Mouse (Mus musculus) embryonic facial prominence, embryonic 15.5 days (tissue): ENCODE results near the gene Lcor. TPM values are rescaled to one million over a fixed set of nuclear protein-coding genes. Genes with fewer than 3 reads are reported as not detected.

Experiments used
- ATAC-seq: fragments of 200-750 bp; cut with Nextera tagmentation; 2 replicates; pipeline ENCODE4 v1.8.0; 2017; ENCODE audit warnings: low read depth, moderate TSS enrichment; ENCODE audit not compliant: insufficient number of reproducible peaks, low FRiP score, low TSS enrichment
- H3K27ac ChIP-seq: fragments of 300-500 bp; sonication (generic); replicated peaks from 2 replicates; pipeline ENCODE4 v1.5.1; 2015; ENCODE audit warnings: mild to moderate bottlenecking, inconsistent platforms
- H3K27me3 ChIP-seq: fragments of 300-500 bp; sonication (generic); 2 replicates; pipeline ENCODE4 v1.6.1; 2015; ENCODE audit warnings: inconsistent platforms
- H3K36me3 ChIP-seq: fragments of 300-500 bp; sonication (generic); 2 replicates; pipeline ENCODE4 v1.6.1; 2015; ENCODE audit warnings: mild to moderate bottlenecking, inconsistent platforms
- H3K4me1 ChIP-seq: fragments of 300-500 bp; sonication (generic); 2 replicates; pipeline ENCODE4 v1.6.1; 2015; ENCODE audit warnings: inconsistent platforms
- H3K4me2 ChIP-seq: fragments of 300-500 bp; sonication (generic); replicated peaks from 2 replicates; pipeline ENCODE4 v1.6.1; 2015; ENCODE audit warnings: mild to moderate bottlenecking, inconsistent platforms
- H3K4me3 ChIP-seq: fragments of 300-500 bp; sonication (generic); replicated peaks from 2 replicates; pipeline ENCODE4 v1.5.1; 2015; ENCODE audit warnings: mild to moderate bottlenecking, inconsistent platforms
- H3K9ac ChIP-seq: fragments of 300-500 bp; sonication (generic); 2 replicates; pipeline ENCODE4 v1.6.1; 2015; ENCODE audit warnings: inconsistent platforms
- H3K9me3 ChIP-seq: fragments of 300-500 bp; sonication (generic); replicated peaks from 2 replicates; pipeline ENCODE4 v1.6.1; 2016; ENCODE audit warnings: inconsistent platforms
- WGBS: fragments of 180-500 bp; shearing (Covaris S2); methylation state at CpG from one replicate; pipeline ENCODE4 v1.1.7; 2015; 5-methylcytosine and 5-hydroxymethylcytosine counted together
- polyA plus RNA-seq: library from polyadenylated mRNA; unstranded; fragments of >200 nt; fragmentation: Nextera tagmentation; extraction: Ambion mirVana; gene quantifications from 2 replicates; pipeline ENCODE4 v1.2.1, GENCODE M21; 2015

Gene Lcor
- 9.6 and 10.0 TPM in 2 replicates for polyA plus RNA-seq

DNA sequence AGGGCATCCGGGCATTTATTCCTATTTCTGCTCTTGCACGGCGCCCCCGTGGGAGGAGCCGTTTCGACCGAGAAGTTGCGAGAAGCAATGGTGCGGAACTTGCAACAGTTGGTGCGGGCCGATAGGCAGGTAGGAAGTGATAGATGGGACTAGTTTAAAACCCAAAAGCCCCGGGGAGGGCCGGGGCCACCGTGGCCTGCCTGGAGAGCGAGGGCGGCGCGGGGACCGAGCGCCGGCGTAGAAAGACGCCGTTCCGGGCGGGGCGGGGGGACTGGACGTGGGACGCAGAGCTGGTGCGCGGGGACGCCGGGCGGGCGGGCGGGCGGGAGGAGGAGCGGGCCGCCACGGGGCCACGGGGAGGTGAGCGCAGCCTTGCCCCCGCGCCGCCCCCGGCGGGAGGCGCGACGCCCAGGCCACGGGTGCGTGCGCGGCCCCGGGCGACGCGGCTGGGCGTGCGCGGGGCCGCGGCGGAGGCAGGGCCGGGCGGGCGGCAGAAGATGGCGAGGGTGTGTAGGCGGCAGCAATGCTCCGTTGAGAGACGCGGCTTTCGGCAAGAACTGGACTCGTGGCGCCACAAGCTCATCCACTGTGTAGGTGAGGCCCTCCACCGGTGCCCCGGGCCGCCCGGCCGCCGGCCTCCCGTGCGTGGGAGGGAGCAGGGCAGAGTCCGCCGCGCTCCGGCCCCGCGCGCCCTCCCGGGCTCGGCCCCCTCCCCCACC, at the start of gene Lcor:
Gene Lcor, plus strand, starts transcription at position 448 of the 719 bp plus-strand sequence.
- peak; percentile 94 for ATAC-seq
- no peaks in the 10 kb centered on the region for H3K9me3 ChIP-seq
- peak within 1 kb of the TSS; percentile 99 for H3K27ac ChIP-seq
- peak within 1 kb of the TSS; percentile 74 for H3K9ac ChIP-seq
- WGBS, result under 1% methylated on average over 58 of the region's 92 CpGs
- no peaks in the 10 kb centered on the region for H3K36me3 ChIP-seq
- H3K4me2 ChIP-seq, result peak within 1 kb of the TSS; percentile 81
- no peaks in the 10 kb centered on the region for H3K27me3 ChIP-seq
- peaks cover 10% of the 10 kb centered on the region; the same call in 1 of the 2 replicates for H3K4me1 ChIP-seq
- H3K4me3 ChIP-seq, result peak within 1 kb of the TSS; percentile 91

DNA sequence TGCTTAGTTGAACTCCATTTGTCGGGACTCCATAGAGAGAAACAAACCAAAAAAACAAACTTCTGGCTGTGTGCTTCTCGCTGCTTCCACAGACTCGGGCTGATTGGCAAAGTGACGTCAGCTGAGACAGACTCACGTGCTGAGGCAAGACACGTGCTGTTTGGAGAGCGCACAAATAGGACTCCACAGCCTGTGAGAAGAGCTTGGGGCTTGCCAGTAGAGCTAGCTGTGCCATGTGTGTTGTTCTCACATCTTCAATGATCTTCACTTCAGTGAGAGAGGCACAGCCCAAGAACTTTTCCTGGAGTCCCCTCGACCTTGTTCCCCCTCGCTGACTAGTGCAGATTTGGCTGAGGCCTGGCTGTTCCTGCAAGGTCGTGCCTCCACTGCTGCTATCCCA, 47.1 kb upstream of the Lcor start:
- H3K4me1 ChIP-seq, result no peaks in the 10 kb centered on the region
- WGBS, result 85% methylated on average over 10 of the region's 10 CpGs
- H3K9me3 ChIP-seq, result no peaks in the 10 kb centered on the region
- ATAC-seq, result no peak
- no peak overlapping the region for H3K4me3 ChIP-seq
- H3K27me3 ChIP-seq, result no peaks in the 10 kb centered on the region
- no peak overlapping the region for H3K27ac ChIP-seq
- H3K36me3 ChIP-seq, result no peaks in the 10 kb centered on the region
- no peak overlapping the region for H3K9ac ChIP-seq
- no peak overlapping the region for H3K4me2 ChIP-seq

DNA sequence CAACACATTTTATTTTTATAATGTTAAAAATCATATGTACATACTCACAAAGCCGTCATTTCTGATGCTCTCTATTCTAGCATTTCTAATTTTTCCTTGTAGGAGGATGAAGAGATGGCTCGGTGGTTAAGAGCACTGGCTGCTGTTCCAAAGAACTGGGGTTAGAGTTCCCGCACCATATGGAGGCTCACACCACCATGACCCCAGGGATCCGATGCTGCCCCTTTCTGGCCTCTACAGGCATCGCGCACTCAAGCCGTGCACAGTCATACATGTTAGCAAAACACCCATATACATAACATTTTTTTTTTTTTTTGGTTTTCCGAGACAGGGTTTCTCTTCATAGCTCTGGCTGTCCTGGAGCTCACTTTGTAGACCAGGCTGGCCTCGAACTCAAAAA, 46.0 kb upstream of the Lcor start:
- 88% methylated on average over 9 of the region's 9 CpGs for WGBS
- Histone ChIP-seq H3K4me1 (no peaks in the 10 kb centered on the region), H3K9ac (no peak overlapping the region), H3K27me3 (peaks cover 5% of the 10 kb centered on the region; the same call in 1 of the 2 replicates), H3K9me3 (no peaks in the 10 kb centered on the region), H3K27ac (no peak overlapping the region), H3K4me3 (no peak overlapping the region), H3K4me2 (no peak overlapping the region), H3K36me3 (no peaks in the 10 kb centered on the region)
- no peak for ATAC-seq

DNA sequence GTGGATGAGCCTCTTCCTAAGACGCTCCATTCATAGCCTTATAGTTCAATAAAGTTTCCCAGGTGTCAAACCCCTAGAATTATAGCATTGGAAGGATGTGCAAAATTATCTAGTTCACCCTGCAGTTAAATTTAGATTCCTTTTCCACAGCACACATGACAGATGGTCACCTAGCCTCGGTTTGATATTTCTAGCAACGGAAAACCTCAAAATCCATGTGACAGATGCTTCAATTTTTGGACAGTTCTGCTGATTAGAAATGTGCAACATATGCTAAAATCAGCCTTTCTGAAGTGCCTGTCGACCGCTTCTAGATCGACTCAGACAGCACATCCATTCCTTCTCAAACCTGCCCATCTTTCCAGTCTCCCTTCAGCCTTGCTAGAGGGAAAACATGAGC, 43.5 kb upstream of the Lcor start:
- Histone ChIP-seq H3K9me3 (no peaks in the 10 kb centered on the region), H3K4me1 (0 out of 2 replicates have a peak, but pooled peaks cover 5% of the 10 kb centered on the region), H3K4me3 (no peak overlapping the region), H3K27me3 (peaks cover 11% of the 10 kb centered on the region; the same call in 1 of the 2 replicates), H3K9ac (no peak overlapping the region), H3K27ac (no peak overlapping the region), H3K36me3 (no peaks in the 10 kb centered on the region), H3K4me2 (no peak overlapping the region)
- no peak for ATAC-seq
- 74% methylated on average over 6 of the region's 6 CpGs for WGBS

DNA sequence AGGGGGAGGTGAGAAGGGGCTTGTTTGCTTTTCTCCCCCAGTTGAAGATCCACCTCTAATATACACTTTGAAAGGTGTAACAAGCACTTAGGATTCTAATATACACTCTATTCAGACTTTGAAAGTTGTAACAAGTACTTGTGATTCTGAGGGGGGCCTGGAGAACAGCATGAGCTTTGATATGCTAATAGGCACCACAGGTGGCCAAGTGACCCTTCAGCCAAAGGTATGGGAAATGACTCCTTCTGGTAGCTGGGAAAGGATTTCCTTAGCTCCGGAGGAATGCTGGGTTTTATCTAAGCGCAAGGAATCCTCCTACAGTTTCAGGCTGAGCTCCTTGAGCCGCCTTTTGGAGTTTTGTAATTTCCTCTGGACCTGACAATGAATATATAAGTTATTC, 41.0 kb upstream of the Lcor start:
- no peaks in the 10 kb centered on the region for H3K9me3 ChIP-seq
- WGBS, result 26% methylated on average over 3 of the region's 3 CpGs
- peaks cover 11% of the 10 kb centered on the region; the same call in 1 of the 2 replicates for H3K27me3 ChIP-seq
- H3K4me3 ChIP-seq, result no peak overlapping the region
- 0 out of 2 replicates have a peak, but pooled peaks cover 5% of the 10 kb centered on the region for H3K4me1 ChIP-seq
- no peak overlapping the region for H3K27ac ChIP-seq
- no peak overlapping the region for H3K4me2 ChIP-seq
- H3K9ac ChIP-seq, result no peak overlapping the region
- no peak for ATAC-seq
- no peaks in the 10 kb centered on the region for H3K36me3 ChIP-seq

DNA sequence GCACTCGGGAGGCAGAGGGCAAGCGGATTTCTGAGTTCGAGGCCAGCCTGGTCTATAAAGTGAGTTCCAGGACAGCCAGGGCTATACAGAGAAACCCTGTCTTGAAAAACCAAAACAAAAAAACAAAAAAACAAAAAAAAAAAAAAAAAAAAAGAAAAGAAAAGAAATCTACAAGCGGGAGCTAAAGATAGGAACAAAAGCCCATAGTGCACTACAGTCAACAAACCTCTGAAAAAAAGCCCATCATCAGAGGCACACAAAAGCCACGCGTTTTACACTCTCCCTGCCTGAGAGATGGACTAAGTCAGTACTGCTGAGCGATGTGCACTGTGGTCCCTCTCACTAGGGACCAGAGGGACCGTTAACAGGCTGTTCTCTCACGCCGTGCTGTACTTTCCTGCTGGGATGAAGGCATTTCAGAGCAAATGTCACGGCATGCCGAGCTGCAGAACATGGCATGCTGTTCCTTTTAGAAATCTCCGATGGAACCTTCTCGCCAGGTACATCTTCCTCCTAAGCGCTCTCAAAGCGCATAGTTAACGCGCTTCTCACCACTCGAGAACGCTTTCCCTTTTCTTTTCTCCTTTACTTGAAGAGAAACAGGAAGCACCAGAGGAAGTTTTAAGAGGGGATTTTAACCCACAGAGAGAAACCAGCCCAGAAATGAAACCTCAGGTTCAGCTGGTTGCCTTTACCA, 40.4 kb upstream of the Lcor start:
- no peak overlapping the region for H3K9ac ChIP-seq
- H3K36me3 ChIP-seq, result no peaks in the 10 kb centered on the region
- no peak for ATAC-seq
- peak overlapping the region; percentile 51 for H3K4me2 ChIP-seq
- no peak overlapping the region for H3K27ac ChIP-seq
- H3K27me3 ChIP-seq, result peaks cover 11% of the 10 kb centered on the region; the same call in 1 of the 2 replicates
- 0 out of 2 replicates have a peak, but pooled peaks cover 5% of the 10 kb centered on the region for H3K4me1 ChIP-seq
- WGBS, result 20% methylated on average over 20 of the region's 20 CpGs
- H3K9me3 ChIP-seq, result no peaks in the 10 kb centered on the region
- peak overlapping the region; percentile 32 for H3K4me3 ChIP-seq

DNA sequence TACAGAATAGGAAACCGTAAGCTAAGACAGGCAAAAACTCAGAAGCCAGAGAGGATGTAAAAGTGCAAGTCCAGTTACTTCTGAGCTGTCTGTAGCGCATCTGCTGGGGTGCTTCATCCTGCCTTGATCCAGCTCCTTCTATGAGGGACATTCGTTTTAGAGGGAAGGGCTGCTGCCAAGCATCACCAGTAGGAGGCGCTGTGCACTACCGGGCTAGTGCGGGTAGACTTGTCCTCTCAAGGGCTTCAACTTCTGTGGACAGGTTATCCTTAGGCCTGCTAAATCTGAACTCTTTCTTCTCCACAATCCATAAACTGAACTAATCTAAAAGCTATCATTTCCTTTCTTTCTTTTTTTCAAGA, 39.8 kb upstream of the Lcor start:
- no peak overlapping the region for H3K27ac ChIP-seq
- H3K4me2 ChIP-seq, result peak overlapping the region; percentile 51
- 17% methylated on average over 6 of the region's 6 CpGs for WGBS
- 0 out of 2 replicates have a peak, but pooled peaks cover 5% of the 10 kb centered on the region for H3K4me1 ChIP-seq
- peak overlapping the region; percentile 32 for H3K4me3 ChIP-seq
- H3K36me3 ChIP-seq, result no peaks in the 10 kb centered on the region
- H3K9me3 ChIP-seq, result no peaks in the 10 kb centered on the region
- H3K27me3 ChIP-seq, result peaks cover 11% of the 10 kb centered on the region; the same call in 1 of the 2 replicates
- H3K9ac ChIP-seq, result no peak overlapping the region
- no peak for ATAC-seq

DNA sequence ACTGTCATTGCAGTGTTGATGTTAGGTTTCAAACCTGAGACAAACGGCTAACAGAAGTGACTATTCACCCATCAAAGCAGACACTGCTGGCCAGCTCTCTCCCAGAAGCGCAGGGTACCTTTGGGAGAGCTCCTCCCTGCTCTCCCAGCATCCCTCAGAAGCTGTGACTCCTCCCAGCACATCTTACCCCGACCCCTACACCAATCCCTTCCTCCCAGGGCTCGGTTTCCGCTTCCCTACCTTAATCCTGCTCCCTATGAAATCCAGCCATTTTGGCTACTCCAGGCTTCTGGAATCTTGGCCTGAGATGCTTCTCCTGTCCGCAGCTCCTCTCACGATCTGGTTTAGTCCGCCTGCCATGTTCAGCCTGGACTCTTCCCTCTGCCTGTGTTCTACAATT, 37.9 kb upstream of the Lcor start:
- Histone ChIP-seq H3K27me3 (peaks cover 11% of the 10 kb centered on the region; the same call in 1 of the 2 replicates), H3K4me1 (0 out of 2 replicates have a peak, but pooled peaks cover 5% of the 10 kb centered on the region), H3K9ac (no peak overlapping the region), H3K4me3 (no peak overlapping the region), H3K4me2 (no peak overlapping the region), H3K36me3 (no peaks in the 10 kb centered on the region), H3K27ac (no peak overlapping the region), H3K9me3 (no peaks in the 10 kb centered on the region)
- 67% methylated on average over 8 of the region's 8 CpGs for WGBS
- no peak for ATAC-seq

DNA sequence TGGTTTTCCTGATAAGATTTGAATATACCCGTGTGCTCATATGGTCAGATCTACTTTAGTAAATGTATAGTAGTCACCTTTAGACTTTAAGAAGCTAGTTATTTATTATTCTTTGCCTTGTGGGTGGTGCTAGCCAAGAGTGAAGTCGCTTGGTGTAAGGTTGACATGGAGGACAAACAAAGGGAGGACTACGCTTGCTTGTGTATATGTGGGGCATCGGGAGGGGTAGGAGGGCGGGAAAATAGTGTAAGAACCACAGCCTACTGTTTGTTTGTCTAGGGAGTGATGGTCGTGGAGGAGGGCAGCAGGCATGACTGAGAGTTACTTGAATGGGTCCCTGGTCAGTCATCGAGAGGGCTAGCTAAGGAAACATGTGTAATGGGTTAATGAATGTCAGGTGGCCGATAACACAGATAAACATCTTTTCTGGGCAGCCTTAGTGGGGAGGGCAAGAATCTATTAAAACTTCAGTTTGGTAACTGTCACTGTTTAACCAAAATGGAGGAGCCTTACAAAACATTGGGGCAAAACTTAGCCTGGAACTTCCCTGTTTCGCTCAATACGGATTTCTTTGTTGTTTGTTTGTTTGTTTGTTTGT, 37.3 kb upstream of the Lcor start:
- H3K36me3 ChIP-seq, result no peaks in the 10 kb centered on the region
- peaks cover 11% of the 10 kb centered on the region; the same call in 1 of the 2 replicates for H3K27me3 ChIP-seq
- H3K4me1 ChIP-seq, result 0 out of 2 replicates have a peak, but pooled peaks cover 5% of the 10 kb centered on the region
- H3K9ac ChIP-seq, result no peak overlapping the region
- WGBS, result 53% methylated on average over 10 of the region's 10 CpGs
- no peak for ATAC-seq
- H3K9me3 ChIP-seq, result no peaks in the 10 kb centered on the region
- no peak overlapping the region for H3K27ac ChIP-seq
- H3K4me2 ChIP-seq, result no peak overlapping the region
- no peak overlapping the region for H3K4me3 ChIP-seq

DNA sequence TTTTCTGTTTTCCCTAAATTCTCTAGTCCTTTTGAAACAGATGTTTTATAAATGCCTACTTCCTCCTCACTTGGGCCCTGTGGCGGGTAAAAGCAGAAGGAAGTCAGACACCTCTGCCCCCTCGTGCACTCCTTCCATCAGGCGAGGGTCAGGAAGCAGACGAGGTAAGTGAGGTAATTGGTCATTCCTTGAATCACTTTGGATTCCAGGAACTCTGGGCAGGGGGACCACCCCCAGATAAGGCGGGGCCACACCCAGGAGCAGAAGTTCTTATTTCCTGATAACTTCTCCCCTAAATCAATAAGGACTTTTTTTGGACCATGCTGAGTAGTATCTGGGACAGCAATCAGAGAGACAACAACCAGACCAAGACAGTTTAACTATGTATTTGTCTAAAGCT, 36.7 kb upstream of the Lcor start:
- Histone ChIP-seq H3K27ac (no peak overlapping the region), H3K27me3 (peaks cover 11% of the 10 kb centered on the region; the same call in 1 of the 2 replicates), H3K4me1 (0 out of 2 replicates have a peak, but pooled peaks cover 5% of the 10 kb centered on the region), H3K9me3 (no peaks in the 10 kb centered on the region), H3K4me2 (no peak overlapping the region), H3K9ac (no peak overlapping the region), H3K4me3 (no peak overlapping the region), H3K36me3 (no peaks in the 10 kb centered on the region)
- no peak for ATAC-seq
- WGBS, result 37% methylated on average over 5 of the region's 5 CpGs

DNA sequence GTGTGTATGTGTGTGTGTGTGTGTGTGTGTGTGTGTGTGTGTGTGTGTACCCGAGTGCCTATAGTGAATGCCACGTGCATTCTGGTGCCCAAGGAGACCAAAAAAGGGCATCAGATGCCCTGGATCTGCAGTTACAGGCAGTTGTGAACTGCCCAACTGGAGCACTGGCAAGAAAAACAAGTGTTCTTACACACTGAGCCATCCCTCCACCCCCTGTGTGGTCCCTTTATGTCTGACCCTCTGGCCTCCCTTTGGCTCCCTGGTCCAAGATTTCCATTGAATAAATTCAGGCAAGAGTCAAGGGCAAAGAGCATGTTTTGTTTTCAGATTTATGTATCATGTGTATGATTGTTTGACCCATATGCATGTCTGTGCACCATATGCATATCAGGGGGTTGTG, 35.3 kb upstream of the Lcor start:
- no CpG with 5 or more reads among the region's 2 CpGs for WGBS
- no peak for ATAC-seq
- 0 out of 2 replicates have a peak, but pooled peaks cover 2% of the 10 kb centered on the region for H3K27me3 ChIP-seq
- H3K36me3 ChIP-seq, result no peaks in the 10 kb centered on the region
- no peak overlapping the region for H3K4me3 ChIP-seq
- no peak overlapping the region for H3K4me2 ChIP-seq
- H3K9me3 ChIP-seq, result no peaks in the 10 kb centered on the region
- no peak overlapping the region for H3K9ac ChIP-seq
- no peak overlapping the region for H3K27ac ChIP-seq
- H3K4me1 ChIP-seq, result 0 out of 2 replicates have a peak, but pooled peaks cover 4% of the 10 kb centered on the region
